Mouse (Mus musculus): ENCODE results near the gene Cox7a1.
"Not testable (repeated sequence)": the region's sequence is repeated elsewhere in the genome, so short reads cannot be mapped to it uniquely, and the experiment has no call there.

DNA sequence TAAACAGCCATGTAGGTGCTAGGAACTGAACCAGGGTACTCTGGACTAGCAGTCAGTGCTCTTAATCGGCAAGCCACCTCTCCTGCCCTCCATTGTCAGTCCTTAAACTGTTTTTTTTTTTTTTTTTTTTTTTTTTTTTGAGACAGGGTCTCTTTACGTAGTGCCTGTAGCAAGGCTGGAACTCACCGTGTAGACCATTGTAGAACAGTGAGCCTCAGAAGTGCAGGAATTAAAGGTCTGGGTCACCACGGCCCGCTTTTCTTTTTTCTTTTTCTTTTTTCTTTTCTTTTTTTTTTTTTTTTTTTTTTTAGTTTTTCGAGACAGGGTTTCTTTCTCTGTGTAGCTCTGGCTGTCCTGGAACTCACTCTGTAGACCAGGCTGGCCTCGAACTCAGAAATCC lies 755 bp upstream of the Cox7a1 start:
- not testable (repeated sequence) for TF ChIP-seq CTCF (IDR thresholded peaks at IDR 0.05; ENCODE audit: control insufficient read depth, insufficient read depth, insufficient replicate concordance, low read depth, low read length); POLR2A (IDR thresholded peaks at IDR 0.05; ENCODE audit: control insufficient read depth, low read depth, low read length)

Data from testis, adult 2 months (tissue).